Mouse (Mus musculus) urinary bladder, postnatal 25 days (tissue): Measurements from ENCODE around the gene 6030408B16Rik.

Experiments
- DNase-seq: peaks from one replicate; pipeline ENCODE4 v3.0.0; 2022; ENCODE audit warnings: low spot score

The 6030408B16Rik gene

DNA sequence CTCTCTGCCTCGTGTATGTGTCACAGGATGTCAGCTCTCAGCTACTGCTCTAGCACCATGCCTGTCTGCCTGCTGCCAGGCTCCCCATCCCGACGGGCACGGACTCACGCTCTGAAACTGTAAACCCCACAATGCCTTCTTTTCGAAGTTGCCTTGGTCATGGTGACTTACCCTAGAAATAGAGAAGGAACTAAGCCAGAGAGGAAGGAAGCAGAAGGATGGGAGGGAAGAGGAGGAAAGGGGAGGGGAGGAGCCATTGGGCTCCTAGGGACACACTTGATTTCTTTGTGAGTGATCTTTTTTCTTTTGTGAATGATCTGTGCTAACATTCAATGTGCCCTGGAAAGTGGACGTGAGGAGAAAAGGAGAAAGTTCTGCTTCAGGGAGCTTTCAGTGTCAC, 5.0 kb downstream of the 6030408B16Rik start:
- DNase-seq, result no peak

GRCm38 (mm10) chr15:101298550-101298949, 5.5 kb downstream of the 6030408B16Rik start:
- no peak for DNase-seq

- no peak for DNase-seq
Observed at GRCm38 (mm10) chr15:101299480-101299960, 6.5 kb downstream of the 6030408B16Rik start.

DNA sequence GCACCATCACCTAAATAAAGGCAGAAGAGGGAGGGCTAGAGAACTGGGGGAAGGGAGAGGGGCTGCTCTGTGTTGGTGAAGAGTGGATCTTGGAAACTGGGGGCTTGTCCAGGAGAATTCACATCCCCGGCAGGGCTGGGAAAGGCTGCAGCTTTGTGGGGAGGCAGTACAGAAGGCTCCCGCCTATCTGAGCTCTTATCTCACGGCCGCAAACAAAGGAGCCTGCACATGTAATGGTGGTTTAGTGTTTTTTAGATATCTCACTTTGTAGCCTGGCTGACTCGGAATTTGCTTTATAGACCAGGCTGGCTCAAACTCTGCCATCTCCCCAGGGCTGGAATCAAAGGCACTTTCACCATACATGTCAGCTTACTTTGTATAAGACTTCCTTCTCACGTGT, 7.1 kb downstream of the 6030408B16Rik start:
- no peak for DNase-seq

DNA sequence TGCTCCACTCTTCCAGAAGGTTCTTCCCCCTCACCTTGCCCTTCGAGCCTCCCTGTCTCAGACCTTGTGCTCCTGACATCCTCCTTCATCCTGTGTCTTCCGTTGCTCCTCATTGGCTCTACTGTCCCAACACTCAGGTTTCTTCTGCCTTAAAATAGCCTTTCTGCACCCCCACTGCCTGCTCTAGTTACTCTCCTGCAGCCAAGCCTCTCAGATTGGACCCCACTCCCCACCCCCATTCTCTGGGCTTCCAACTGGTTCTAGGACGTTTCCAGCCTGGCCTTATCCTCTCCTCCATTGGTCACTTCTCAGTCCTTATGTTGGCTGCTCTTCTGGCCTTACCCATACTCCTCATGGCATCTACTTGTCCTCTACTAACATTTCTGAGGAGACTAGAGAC, 9.2 kb downstream of the 6030408B16Rik start:
- DNase-seq, result no peak

GRCm38 (mm10) chr15:101303830-101304229, 10.8 kb downstream of the 6030408B16Rik start:
- DNase-seq, result no peak

DNA sequence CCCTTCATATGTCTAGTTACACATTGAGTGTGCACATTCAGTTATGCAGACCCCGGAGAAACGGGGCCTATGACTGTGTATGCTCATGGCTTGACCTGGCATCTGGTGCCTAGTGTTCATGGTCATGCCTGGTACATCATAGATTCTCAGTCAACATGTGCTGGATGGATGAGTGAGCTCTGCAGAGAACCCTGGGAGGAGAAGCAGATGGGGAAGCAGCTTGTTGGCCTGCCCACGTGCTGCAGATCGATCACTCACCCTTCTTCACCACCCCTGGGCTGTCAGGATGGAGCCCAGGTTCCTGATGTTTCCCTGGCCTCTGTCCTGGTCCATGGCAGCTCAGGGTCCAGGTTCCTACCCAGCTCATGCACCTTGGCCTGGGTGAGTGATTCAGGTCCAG, 13.4 kb downstream of the 6030408B16Rik start:
- DNase-seq, result no peak

GRCm38 (mm10) chr15:101308440-101309348, 15.7 kb downstream of the 6030408B16Rik start:
- no peak for DNase-seq

DNA sequence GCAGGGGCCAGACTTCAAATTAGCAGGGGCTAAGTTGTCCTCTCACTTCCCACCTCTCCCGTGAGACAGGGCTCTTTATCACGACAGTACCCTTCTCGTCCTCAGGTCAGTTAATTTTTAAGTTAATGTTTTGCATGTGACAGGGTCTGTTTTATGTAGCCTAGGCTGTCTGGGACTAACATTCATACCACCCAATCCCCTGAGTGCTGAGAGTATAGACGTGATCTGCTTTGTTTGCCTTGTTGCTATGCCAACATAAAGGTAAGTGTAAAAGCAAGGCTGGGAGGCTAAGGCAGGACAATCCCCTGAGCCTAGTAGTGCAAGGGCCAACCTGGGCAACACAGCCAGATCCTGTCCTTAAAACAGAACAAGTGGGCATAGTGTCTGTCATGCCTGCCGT, 16.5 kb downstream of the 6030408B16Rik start:
- no peak for DNase-seq

- no peak for DNase-seq
Observed at GRCm38 (mm10) chr15:101311087-101311770, 18.2 kb downstream of the 6030408B16Rik start.

DNA sequence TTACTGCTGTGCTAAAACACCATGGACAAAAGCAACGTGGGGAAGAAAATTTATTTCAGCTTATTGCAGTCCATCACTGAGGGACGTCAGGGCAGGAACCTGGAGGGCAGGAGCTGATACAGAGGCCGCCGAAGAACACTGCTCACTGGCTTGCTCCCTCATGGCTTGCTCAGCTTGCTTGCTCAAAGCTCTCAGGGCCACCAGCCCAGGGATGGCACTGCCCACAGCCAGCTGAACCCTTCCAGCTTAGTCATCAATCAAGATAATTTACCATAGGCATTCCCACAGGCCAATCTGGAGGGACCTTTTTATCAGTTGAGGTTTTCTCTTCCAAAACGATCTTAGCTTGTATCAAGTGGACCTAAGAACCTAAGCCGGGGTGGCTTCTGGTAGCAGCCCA, 19.0 kb downstream of the 6030408B16Rik start:
- no peak for DNase-seq

DNA sequence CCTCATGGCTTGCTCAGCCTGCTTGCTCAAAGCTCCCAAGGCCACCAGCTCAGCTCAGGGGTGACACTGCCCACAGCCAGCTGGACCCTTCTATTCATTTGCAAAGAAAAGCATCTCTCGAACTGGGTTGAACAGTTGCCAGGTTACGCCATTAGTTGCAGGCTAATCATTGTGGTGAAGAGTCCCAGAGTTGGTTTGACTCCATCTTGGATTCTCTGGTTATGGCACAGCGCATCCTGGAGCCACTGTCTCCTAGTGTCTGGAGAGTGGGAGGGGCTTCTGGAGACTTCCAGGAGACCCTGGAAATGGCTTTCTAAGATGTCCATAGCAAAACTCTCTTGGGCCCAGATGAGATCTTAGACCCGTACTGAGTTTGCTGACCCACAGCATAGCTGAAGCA, 22.4 kb downstream of the 6030408B16Rik start:
- DNase-seq, result no peak

DNA sequence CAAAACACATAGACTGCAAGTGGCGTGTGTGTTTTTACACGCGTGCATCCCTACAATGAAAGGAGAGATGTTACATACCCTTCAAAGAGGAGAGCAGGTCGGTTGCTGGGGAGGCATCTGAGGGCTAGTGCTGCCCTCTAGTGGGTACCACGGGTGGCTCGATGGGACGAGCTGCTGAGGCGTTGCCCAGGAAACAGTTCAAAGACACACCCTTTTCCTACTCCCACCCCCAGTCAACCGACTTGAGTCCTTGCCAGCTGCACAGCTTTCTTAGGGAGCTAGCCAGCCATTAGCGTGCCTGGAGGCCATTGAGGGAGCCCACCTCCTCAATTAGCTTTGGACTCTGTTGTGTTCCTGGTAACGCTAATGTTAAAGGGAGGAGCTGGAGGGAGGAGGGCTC, 22.8 kb downstream of the 6030408B16Rik start:
- DNase-seq, result peak; percentile 83

DNA sequence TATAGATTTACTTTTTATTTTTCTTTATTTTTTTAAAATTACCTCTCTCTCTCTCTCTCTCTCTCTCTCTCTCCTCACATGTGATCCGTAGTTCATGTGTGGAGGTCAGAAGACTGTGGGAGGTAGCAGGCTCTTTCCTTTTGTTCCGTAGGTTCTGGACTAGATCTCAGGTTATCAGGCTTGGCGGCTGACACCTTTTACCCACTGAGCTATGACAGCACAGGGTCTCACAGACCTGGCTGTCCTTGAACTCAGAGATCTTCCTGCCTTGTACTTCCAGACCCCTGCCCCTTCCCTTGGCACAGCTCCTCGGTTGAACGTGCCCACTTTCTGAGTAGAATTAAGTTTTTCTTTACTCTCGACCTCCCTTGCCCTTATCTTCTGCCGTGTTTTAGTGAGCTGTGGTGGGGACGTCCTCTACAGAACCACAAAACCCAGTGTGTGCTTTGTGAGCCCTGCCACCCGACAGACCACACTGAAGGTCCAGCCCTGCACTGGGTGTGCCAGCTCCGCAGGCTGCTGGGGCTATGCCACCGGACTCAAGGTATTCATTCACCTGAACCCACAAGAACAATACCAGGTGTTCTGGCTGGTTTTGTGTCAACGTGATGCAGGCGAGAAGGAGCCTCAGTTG, 23.4 kb downstream of the 6030408B16Rik start:
- DNase-seq, result no peak

DNA sequence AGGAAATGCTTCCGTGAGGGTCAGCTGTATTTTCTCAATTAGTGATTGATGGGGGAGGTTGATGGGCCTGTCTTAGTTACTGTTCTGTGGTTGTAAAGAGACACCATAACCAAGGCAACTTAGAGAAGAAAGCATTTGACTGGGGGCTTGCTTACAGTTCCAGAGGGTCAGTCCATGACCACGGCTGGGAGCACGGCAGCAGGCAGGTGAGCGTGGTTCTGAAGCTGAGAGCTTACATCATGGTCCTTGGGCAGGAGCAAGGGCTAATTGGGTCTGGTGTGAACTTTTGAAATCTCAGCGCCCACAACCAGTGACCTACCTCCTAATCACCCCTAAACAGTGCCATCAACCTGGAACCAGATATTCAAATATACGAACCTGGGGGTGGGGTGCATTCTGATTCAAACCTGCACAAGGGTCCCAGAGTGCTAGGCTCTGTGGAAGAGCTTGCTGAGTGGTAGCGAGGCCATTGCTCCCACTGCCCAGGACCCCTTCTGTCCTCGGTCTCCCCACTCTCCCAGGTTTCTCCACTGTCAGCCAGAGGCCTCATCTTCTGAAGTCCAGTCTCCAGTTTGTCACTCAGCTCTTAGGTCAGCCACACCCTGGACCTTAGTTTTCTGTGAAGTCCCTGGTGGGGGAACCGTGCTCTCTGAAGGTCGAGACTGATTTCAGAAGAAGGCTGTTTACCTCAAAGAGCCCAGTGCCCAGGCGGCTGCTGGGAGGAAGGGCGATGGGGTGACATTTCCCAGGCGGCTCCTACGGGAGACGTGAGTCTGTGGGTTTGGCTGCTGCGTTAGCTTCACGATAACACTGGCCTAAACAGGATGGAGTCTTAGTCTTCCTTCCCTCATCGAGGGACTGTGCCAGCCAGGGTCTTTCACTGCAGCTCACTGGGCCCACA, 24.2 kb downstream of the 6030408B16Rik start:
- no peak for DNase-seq

DNA sequence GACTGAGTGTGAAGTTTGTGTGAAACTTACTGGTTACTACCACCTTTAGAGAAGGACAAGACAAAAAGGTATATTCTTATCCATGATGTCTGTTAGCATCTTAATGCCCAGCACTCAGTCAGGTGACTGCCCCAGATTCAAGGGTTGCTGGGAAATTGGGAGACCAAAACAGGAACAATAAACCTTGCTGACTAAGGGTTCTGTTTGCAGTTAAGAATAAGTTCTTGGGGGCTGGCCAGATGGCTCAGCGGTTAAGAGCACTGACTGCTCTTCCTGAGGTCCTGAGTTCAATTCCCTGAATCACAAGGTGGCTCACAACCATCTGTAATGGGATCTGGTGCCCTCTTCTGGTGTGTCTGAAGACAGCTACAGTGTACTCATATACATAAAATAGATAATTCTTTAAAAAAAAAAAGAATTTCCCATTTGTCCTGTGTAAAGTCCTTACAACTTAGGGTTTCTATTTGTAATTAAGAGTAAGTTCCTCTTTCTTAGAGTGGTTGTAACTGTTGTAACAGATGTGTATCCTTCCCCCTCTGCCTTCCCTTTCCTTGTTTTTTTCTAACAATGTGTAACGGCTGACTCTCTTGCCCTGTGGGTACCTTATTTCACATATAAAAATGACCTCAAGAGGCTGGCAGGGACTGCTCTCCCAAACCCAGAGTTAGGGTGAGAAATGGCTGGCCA, 24.9 kb downstream of the 6030408B16Rik start:
- no peak for DNase-seq

GRCm38 (mm10) chr15:101318889-101319765, 26.1 kb downstream of the 6030408B16Rik start:
- no peak for DNase-seq

DNA sequence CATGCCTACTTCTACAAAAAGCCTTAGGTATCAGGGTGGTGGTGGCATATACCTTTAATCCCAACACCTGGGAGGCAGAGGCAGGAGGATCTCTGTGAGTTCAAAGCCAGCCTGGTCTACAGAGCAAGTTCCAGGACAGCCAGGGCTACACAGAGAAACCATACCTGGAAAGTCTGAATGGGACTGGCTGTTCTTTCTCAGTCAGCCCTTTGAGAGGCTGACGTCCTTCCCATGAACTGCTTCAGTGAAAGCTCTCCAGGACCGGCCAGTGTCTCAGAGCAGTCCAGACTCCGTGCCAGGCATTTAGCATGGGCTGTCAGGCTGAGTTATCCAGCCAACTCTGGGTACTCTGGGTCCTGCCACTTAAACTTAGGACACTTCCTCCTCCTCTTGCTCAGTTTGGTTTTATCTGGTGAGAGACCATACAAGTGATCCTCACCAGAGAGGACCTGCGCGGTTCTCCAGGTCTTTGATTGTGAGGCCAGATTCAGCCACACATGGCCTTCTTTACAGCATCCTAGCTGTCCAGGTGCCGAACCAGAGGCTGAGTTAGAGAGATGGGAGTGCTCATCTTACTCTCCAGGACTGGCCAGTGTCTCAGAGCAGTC, 27.1 kb downstream of the 6030408B16Rik start:
- no peak for DNase-seq

DNA sequence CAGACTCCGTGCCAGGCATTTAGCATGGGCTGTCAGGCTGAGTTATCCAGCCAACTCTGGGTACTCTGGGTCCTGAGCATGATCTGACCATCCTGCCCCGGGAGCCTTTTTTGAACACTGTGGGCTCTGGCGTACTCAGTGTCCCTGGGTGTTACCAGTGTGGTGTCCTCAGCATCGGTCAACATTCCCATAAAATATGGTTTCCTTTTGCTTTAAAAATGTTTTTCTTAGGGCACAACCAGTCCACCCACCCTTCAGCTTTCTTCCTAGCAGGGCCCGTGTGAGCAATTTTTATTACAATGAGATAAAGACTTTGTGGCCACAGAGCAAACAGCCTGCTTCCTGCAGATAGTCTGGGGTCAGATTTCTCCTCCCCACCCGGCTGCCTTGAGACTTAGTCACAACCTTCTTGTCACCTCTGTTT, 27.6 kb downstream of the 6030408B16Rik start:
- no peak for DNase-seq

DNA sequence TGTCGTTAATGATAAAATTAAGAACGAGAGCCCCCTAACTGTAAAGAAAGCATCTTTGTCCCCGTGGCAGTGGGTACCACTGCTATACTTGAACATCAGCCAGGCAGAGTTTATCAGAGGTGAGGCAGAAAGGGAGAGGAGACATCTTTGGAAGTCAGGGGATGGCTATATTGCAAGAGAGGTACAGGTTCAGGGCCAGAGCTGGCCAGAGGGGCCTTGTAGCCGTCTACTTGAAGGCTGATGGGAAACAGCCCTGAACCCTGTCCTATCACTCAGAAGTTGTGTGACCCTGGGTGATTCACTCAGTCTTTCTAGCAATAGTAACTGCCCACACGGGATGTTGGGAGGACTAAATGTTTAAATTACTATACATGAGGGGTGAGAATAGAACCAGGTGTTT, 28.1 kb downstream of the 6030408B16Rik start:
- DNase-seq, result no peak
